Mouse (Mus musculus) G1E-ER4 (cell line): Measurements from ENCODE around the gene Gm20826. TPM values are rescaled to one million over a fixed set of nuclear protein-coding genes. Genes with fewer than 3 reads are reported as not detected.
"Not testable (repeated sequence)": the region's sequence is repeated elsewhere in the genome, so short reads cannot be mapped to it uniquely, and the experiment has no call there.

ENCODE experiments used
- GATA1 ChIP-seq: IDR thresholded peaks from one replicate; pipeline ENCODE4 v1.8.0; 2012; ENCODE audit warnings: low read length, inconsistent platforms
- polyA plus RNA-seq: library from polyadenylated mRNA; stranded (reverse); fragments of >175 nt; gene quantifications from 2 replicates; pipeline ENCODE4 v1.2.3, GENCODE M21; 2012

Gm20826 gene
- polyA plus RNA-seq: not detected in 2 replicates

DNA sequence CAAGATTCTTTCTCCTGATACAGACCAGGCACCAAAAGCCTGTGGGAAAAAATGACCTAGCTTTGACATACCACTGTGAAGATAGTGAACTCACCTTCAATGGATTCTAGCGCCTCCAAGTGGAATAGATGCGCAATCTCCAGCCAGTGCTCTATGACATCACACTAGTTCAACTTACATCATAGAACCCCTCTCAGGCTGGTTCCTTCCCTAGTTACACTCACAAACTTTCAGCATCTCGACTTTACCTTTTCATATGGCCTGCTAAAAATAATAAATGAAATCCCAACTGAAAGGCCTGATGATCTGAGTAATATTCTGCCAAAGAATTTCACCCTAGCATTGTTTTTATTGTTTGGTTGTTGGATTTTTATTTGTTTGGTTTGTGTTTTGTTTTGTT is at the start of gene Gm20826:
Gene Gm20826, minus strand, starts transcription at position 101 of the 400 bp plus-strand sequence.
- not testable (repeated sequence) for TF ChIP-seq GATA1

Other genes with a start within 250 kb of the Gm20826 start
- not detected in 2 replicates for gene Gm21788, start 233.5 kb downstream of the Gm20826 start, polyA plus RNA-seq
- gene Gm28576, start 84.5 kb upstream of the Gm20826 start, polyA plus RNA-seq: not detected in 2 replicates